Mouse (Mus musculus) lung, adult 2 months (tissue): Measurements from ENCODE around the gene Pip5kl1.

Experiments
- CTCF ChIP-seq: fragments of 200-500 bp; IDR thresholded peaks from 2 replicates; pipeline ENCODE4 v1.5.1; 2011; ENCODE audit warnings: mild to moderate bottlenecking, low read length, control low read depth; ENCODE audit not compliant: insufficient read depth
- POLR2A ChIP-seq: fragments of 200-500 bp; IDR thresholded peaks from 2 replicates; pipeline ENCODE4 v1.6.1; 2011; ENCODE audit warnings: low read depth, mild to moderate bottlenecking, control low read depth, low read length, borderline replicate concordance; ENCODE audit errors: extremely low read depth

GRCm38 (mm10) chr2:32566536-32567063, 8.0 kb upstream of the Pip5kl1 start:
- peak; percentile 92 for TF ChIP-seq CTCF
- TF ChIP-seq POLR2A = no peak
